Mouse (Mus musculus): ENCODE results near the gene Ms4a4b.
"Not testable (repeated sequence)": the region's sequence is repeated elsewhere in the genome, so short reads cannot be mapped to it uniquely, and the experiment has no call there.

Gene Ms4a4b

GRCm38 (mm10) chr19:11443338-11443737, at the start of gene Ms4a4b:
Ms4a4b (plus strand) TSS chr19:11443553.
- no peak for DNase-seq

GRCm38 (mm10) chr19:11395769-11396168, 47.6 kb upstream of the Ms4a4b start:
- no peak for DNase-seq

GRCm38 (mm10) chr19:11404527-11404926, 38.8 kb upstream of the Ms4a4b start, which contains the start of gene Ms4a4c:
Ms4a4c (plus strand) TSS chr19:11404770.
- DNase-seq = no peak

DNA sequence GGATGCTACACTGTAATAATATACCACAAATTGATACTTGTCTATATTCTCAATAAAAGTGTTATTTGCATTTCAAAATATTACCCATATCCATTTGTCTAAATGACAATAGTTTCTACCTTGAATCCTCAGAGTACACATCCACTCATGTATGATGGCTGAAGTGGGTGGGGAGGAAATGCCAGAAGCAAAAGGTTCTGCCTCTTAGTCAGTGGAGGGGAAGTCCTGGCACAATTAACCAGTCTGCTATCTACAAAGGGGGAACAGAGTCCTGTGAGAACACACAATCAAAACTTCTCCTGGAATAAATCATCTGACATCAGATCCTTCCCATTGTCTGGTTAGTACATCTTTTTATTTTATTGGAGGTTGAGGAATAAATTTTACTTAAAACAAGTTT, 35.9 kb upstream of the Ms4a4b start:
- DNase-seq = no peak

- no peak for DNase-seq
Measured at GRCm38 (mm10) chr19:11408591-11408990, 34.8 kb upstream of the Ms4a4b start.

DNA sequence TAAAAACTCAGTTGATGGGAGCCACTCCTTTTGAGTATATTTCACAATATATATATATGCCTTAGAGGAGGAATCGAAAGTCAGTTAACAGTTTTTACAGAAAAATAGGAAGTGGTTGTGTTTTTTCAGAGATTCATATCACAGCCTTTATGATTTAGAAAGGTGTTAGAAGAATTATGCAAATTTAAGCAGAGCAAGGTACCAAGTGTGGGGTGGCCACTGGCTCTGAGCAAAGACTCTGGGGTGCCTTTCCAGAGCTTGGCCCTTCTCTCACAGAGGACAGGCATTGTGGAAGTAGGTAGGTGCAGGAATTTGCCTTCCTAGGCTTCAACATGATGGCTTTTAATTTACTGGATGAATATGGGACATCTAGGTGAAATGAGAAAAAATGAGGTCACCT, 31.7 kb upstream of the Ms4a4b start:
- DNase-seq = no peak

GRCm38 (mm10) chr19:11414084-11414483, 29.3 kb upstream of the Ms4a4b start:
- DNase-seq = no peak

DNA sequence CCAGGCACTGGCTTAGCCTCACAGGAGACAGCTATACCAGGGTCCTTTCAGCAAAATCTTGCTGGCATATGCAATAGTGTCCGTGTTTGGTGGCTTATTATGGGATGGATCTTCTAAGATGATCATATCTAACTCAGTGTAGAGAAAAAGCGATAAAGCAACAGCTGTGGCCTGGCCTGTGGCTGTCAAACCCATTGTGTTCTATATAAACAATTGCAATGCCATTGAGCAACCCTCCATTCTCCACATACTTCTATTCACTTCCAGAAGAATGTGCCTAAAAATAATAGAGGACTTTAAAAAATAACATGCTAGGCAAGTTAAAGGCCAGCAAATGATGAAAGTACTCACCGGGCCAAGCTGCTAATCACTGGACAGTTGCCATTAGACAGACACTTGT, 27.8 kb upstream of the Ms4a4b start:
- DNase-seq = no peak

- DNase-seq = not testable (repeated sequence)
Measured at GRCm38 (mm10) chr19:11418865-11419264, 24.5 kb upstream of the Ms4a4b start.

- DNase-seq = not testable (repeated sequence)
Measured at GRCm38 (mm10) chr19:11431209-11431608, 12.1 kb upstream of the Ms4a4b start.

- no peak for DNase-seq
Measured at GRCm38 (mm10) chr19:11435058-11435834, 8.1 kb upstream of the Ms4a4b start.

- DNase-seq = no peak
Measured at GRCm38 (mm10) chr19:11443964-11444363, 611 bp downstream of the Ms4a4b start.

- no peak for DNase-seq
Measured at GRCm38 (mm10) chr19:11447238-11447637, 3.9 kb downstream of the Ms4a4b start.

GRCm38 (mm10) chr19:11459041-11459440, 15.7 kb downstream of the Ms4a4b start:
- not testable (repeated sequence) for DNase-seq

DNA sequence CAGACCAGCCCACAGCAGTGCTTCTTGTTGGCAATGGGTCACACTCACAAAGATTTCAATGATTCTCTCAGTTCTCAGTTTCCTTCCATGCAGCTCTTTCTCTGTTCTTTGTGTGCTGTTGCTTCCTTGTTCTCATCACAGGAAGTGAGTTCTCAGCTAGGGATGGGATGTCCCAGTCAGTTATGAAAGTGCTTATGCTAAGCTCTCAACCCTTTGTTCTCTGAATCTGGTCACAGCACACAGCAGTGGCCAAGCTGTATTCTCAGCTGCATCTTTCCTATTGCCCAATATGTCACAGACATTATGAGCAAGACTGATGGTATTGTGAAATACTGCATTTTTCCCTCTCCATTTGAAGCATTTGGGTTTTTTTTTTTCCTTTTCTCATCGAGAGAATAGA, 21.4 kb downstream of the Ms4a4b start:
- not testable (repeated sequence) for DNase-seq

- no peak for DNase-seq
Measured at GRCm38 (mm10) chr19:11466471-11466870, 23.1 kb downstream of the Ms4a4b start.

DNA sequence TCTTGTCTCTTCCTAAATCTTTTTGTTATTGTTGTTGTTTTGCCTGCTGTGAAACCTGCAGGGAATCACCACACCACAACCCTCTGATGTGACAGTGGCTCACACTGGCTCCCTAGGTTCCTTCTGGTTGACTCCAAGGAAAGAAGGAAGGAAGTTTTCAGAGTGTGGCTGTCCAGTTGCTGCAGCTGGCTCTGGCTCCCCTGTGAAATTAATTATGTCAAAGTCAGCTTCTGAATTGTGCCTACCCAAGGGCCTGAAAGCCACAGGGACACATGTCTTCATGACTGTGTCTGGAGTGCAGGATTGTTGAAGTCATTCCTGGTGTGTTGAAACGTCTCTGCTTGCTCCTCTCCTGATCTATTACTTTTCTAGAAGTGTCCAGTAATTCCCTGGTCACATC, 25.0 kb downstream of the Ms4a4b start:
- DNase-seq = not testable (repeated sequence)

DNA sequence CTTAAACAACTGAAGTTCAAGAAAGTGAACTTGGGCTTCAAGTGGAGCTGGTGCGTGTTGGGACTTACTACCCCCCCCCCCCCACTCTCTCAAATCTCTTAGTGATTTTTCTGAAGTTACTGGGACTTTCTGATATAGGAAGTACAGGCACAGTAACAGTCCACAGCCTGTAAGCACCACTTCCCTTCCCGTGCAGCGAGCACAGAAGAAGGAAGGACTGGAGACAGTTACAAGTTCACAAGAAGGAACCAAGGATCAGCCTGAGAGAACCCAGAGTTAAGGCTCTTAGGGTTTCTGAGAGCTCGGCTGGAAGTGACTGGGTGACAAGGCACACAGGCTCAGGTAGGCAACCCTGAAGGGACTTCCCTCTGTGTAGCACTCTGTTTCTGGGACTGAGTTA, 25.9 kb downstream of the Ms4a4b start, which contains the start of gene Ms4a6c:
Gene Ms4a6c, plus strand, starts transcription at position 152 of the 400 bp plus-strand sequence.
- DNase-seq = not testable (repeated sequence)

DNA sequence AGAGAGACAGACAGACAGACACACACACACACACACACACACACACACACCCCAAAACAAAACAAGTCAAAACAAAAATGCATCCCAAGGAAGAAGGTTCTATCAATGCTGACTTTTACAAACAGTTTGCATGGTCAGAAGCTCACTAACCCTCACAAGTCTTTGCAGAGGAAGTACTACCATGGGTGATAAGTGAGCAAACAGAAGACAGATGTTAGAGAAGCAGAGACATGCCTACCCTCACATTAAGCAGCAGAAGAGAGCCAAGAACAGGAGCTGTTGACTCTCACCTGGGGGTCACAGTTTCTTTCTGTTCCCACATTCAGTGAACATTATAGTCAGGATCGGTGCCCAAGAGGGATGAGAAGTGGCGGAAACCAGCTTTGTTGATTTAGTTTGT, 36.4 kb downstream of the Ms4a4b start:
- no peak for DNase-seq

GRCm38 (mm10) chr19:11482684-11483083, 39.3 kb downstream of the Ms4a4b start:
- DNase-seq = no peak

GRCm38 (mm10) chr19:11483941-11484340, 40.6 kb downstream of the Ms4a4b start:
- DNase-seq = no peak

- no peak for DNase-seq
Measured at GRCm38 (mm10) chr19:11484388-11484787, 41.0 kb downstream of the Ms4a4b start.

- DNase-seq = no peak
Measured at GRCm38 (mm10) chr19:11485266-11485665, 41.9 kb downstream of the Ms4a4b start.

DNA sequence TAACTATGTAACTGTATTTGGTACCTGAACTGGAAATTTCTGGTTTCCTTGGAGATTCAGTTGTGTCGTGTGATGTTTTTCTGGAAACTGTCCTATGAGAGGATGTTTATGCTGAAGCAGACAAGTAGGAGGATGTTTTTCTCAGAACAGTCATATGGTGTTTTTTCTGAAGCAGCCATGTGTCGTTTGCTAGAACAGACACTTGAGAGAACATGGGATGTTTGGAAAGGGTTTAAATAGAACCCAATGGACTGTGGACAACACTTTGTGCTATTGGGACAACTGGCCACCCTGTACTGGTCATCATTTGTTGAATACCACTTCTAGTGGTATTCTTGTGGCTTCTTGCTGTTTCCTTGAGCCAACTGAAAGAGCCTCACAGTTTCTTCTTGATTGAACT, 42.4 kb downstream of the Ms4a4b start, which contains the start of gene Gm8369:
Gene Gm8369, plus strand, starts transcription at position 193 of the 400 bp plus-strand sequence.
- no peak for DNase-seq

DNA sequence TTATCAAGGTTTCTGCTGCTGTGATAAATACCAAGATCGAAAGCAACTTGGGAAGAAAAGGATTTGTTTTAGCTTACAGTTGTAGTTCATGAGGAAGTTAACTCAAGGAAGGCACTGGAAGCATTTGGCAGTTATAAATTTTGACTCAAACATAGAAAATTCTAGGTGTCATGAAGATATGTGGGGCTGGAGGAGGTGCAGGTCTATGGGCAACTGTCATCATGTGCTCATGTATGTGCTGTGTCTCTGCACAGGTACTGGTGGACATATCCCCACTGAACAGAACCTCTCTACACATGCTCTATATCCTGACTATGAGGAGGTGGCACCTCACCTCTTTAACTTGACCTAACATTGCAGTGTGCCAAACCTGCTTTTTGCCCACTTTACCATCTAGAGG, 43.2 kb downstream of the Ms4a4b start:
- DNase-seq = no peak
